Comparison of ENCODE assay signal across 20 mouse cellular contexts in genomic region chr7:115539003-115539402, GRCm38 (mm10).
A peak's percentile ranks its signal among the peaks of the same experiment; 100 is the strongest.
DNase-seq lines count a peak whose midpoint lies in the region; ATAC-seq and TF ChIP-seq lines count a peak whose summit lies in the region.
"Had no signal": no experiment of that assay in that cellular context is flagged by ENCODE, and none has a peak within 500 bp of the region (broad histone marks: within the 10 kb centered on the region; RNA-seq: fewer than 3 reads in every experiment).

No protein-coding gene starts in this region.

- TF ChIP-seq CTCF in CH12.LX (conservative IDR thresholded peaks at IDR 0.05 in 1 of 2, IDR thresholded peaks at IDR 0.05 in 1 of 2; ENCODE audit: low read depth in 2 of 2, low read length in 2 of 2) = peak in 1 of 2 experiments; percentile 51; a peak in 2 of 4 replicates

- H3K27me3 ChIP-seq in CH12.LX (replicated peaks) = no peaks in the 10 kb centered on the region
- H3K27me3 ChIP-seq in neural tube, embryonic 15.5 days (replicated peaks) = no peaks in the 10 kb centered on the region
- H3K27me3 ChIP-seq: hindbrain, embryonic 15.5 days; limb, embryonic 12.5 days; liver, embryonic 15.5 days; midbrain, embryonic 13.5 days had no signal

- H3K27ac ChIP-seq in CH12.LX (ENCODE audit: insufficient read depth, low read depth) = no peak overlapping the region
- H3K27ac ChIP-seq in neural tube, embryonic 15.5 days (replicated peaks) = no peak overlapping the region
- H3K27ac ChIP-seq: hindbrain, embryonic 15.5 days; limb, embryonic 12.5 days; liver, embryonic 15.5 days; midbrain, embryonic 13.5 days had no signal

- no peak for TF ChIP-seq POLR2A in CH12.LX (IDR thresholded peaks at IDR 0.05; ENCODE audit: low read depth, low read length)

- TF ChIP-seq EP300 in CH12.LX (IDR thresholded peaks at IDR 0.05; ENCODE audit: low read length) = no peak

- H3K4me1 ChIP-seq in CH12.LX (ENCODE audit: control insufficient read depth in 1 of 2, insufficient read depth in 2 of 2) = peaks cover 0 to 17% of the 10 kb centered on the region in 2 experiments; a peak in 2 of 4 replicates
- H3K4me1 ChIP-seq in neural tube, embryonic 15.5 days = peaks cover 4% of the 10 kb centered on the region; the same call in 1 of the 2 replicates
- H3K4me1 ChIP-seq: hindbrain, embryonic 15.5 days; liver, embryonic 15.5 days had no signal

- no peaks in the 10 kb centered on the region for H3K36me3 ChIP-seq in CH12.LX (replicated peaks in 1 of 2; ENCODE audit: control insufficient read depth in 1 of 2, insufficient read depth in 1 of 2, low read length in 1 of 2)
- no peaks in the 10 kb centered on the region for H3K36me3 ChIP-seq in neural tube, embryonic 15.5 days
- H3K36me3 ChIP-seq: hindbrain, embryonic 15.5 days had no signal

- dilution Hi-C loops in CH12.LX (cut with MboI; ENCODE audit: extremely low pct_ligation_motif_present, extremely low pct_unique_long_range_greater_than_20kb, low sequenced_read_pairs) = no loop called here

- WGBS in neural tube, embryonic 15.5 days = 83% methylated on average over 9 of the region's 9 CpGs

- H3K4me2 ChIP-seq in CH12.LX (ENCODE audit: insufficient read depth, low read depth, poor library complexity, severe bottlenecking) = no peak overlapping the region
- H3K4me2 ChIP-seq in neural tube, embryonic 15.5 days = no peak overlapping the region
- H3K4me2 ChIP-seq: hindbrain, embryonic 15.5 days; limb, embryonic 12.5 days; liver, embryonic 15.5 days; midbrain, embryonic 13.5 days had no signal

- TF ChIP-seq RAD21 in CH12.LX (IDR thresholded peaks at IDR 0.05; ENCODE audit: low read depth, low read length) = peak; percentile 38

- in situ Hi-C loops in CH12.LX (cut with MboI; ENCODE audit: low pct_ligation_motif_present, low pct_unique_long_range_greater_than_20kb, low sequenced_read_pairs) = no loop called here

- H3K9me3 ChIP-seq in CH12.LX (replicated peaks; ENCODE audit: low read length) = no peaks in the 10 kb centered on the region
- H3K9me3 ChIP-seq in neural tube, embryonic 15.5 days (replicated peaks) = no peaks in the 10 kb centered on the region
- H3K9me3 ChIP-seq: hindbrain, embryonic 15.5 days; limb, embryonic 12.5 days; liver, embryonic 15.5 days; midbrain, embryonic 13.5 days had no signal

- peak; percentile 88 for ATAC-seq in granulocyte monocyte progenitor cell, adult 5-6 weeks (replicated peaks; ENCODE audit: poor library complexity, severe bottlenecking)
- no peak for ATAC-seq in frontal cortex, adult (ENCODE audit: low TSS enrichment)
- no peak for ATAC-seq in neural tube, embryonic 15.5 days (ENCODE audit: low FRiP score)
- ATAC-seq: midbrain, embryonic 13.5 days had no signal

- H3K79me2 ChIP-seq in CH12.LX (replicated peaks; ENCODE audit: control insufficient read depth, extremely low read depth, insufficient read depth, poor library complexity, severe bottlenecking) = no peaks in the 10 kb centered on the region

- no peak overlapping the region for H3K9ac ChIP-seq in CH12.LX (ENCODE audit: insufficient read depth, low read depth)
- H3K9ac ChIP-seq in neural tube, embryonic 15.5 days (replicated peaks) = no peak overlapping the region
- H3K9ac ChIP-seq: hindbrain, embryonic 15.5 days; limb, embryonic 12.5 days; liver, embryonic 15.5 days; midbrain, embryonic 13.5 days had no signal

- intact Hi-C loops in heart, postnatal 10 days (cut with DNase I) = no loop called here

- no peak overlapping the region for H3K4me3 ChIP-seq in CH12.LX (replicated peaks in 1 of 3; ENCODE audit: low read depth in 2 of 3, low read length in 2 of 3, poor library complexity in 1 of 3)
- no peak overlapping the region for H3K4me3 ChIP-seq in neural tube, embryonic 15.5 days (replicated peaks)
- H3K4me3 ChIP-seq: hindbrain, embryonic 15.5 days; limb, embryonic 12.5 days; liver, embryonic 15.5 days; midbrain, embryonic 13.5 days; myocyte had no signal

- peak; percentile 79 for DNase-seq in heart, adult 11 months
- DNase-seq in heart, postnatal 10 days = no peak
- peak; percentile 48 for DNase-seq in CH12.LX (ENCODE audit: extremely low read depth)
- DNase-seq in thymus, postnatal 10 days (ENCODE audit: low spot score in 2 of 2) = peak; percentile 9 to 13
- DNase-seq in kidney, adult 11 months = no peak
- DNase-seq: cerebellum, adult 11-12 months; kidney, adult 2 months; kidney, postnatal 36 days; layer of hippocampus, postnatal 36 days; lung, postnatal 36 days; right cerebral cortex, adult 18-20 months; spleen, adult 18-20 months had no signal

TF ChIP-seq in CH12.LX, 34 proteins besides CTCF, POLR2A, EP300 and RAD21:
- TF ChIP-seq KAT2A (IDR thresholded peaks at IDR 0.05; ENCODE audit: insufficient replicate concordance, low read length) = no peak
- peak; percentile 40 for TF ChIP-seq SMC3 (IDR thresholded peaks at IDR 0.05; ENCODE audit: low read depth, low read length)

Comparison
In these comparisons a context has a peak if more than half of its experiments do, and no peak if none do; other contexts are left out.
1. DNase-seq: peak in heart, adult 11 months (single experiment), CH12.LX (single experiment) and thymus, postnatal 10 days (2 of 2); none in heart, postnatal 10 days (0 of 2) and kidney, adult 11 months (single experiment).